Mouse (Mus musculus) left cerebral cortex, adult 8-10 months (tissue): Measurements from ENCODE around the gene Klhl35. TPM values are rescaled to one million over a fixed set of nuclear protein-coding genes. Genes with fewer than 3 reads are reported as not detected.

Source experiments
- DNase-seq, 2 experiments: peaks; one replicate each; pipeline ENCODE4 v3.0.0; 2022; ENCODE audit warnings: low spot score in 2 of 2
- total RNA-seq, 4 experiments: library from RNA; stranded (reverse); gene quantifications; 2 replicates each; pipeline ENCODE4 v1.2.4; 2022

Gene Klhl35
- total RNA-seq = 1 to 10 TPM; 1.5 to 4.9 (median 3.7) TPM

- peak in 1 of 2 experiments; percentile 65 for DNase-seq
These were observed at the start of gene Klhl35 for GRCm38 (mm10) chr7:99465811-99466210. Gene Klhl35 (plus strand): TSS chr7:99466004.

GRCm38 (mm10) chr7:99419311-99419710, 46.5 kb upstream of the Klhl35 start:
- no peak for DNase-seq

GRCm38 (mm10) chr7:99421006-99421405, 44.8 kb upstream of the Klhl35 start:
- DNase-seq = no peak

- DNase-seq = no peak
These were observed 41.2 kb upstream of the Klhl35 start for GRCm38 (mm10) chr7:99424538-99425155.

- no peak for DNase-seq
These were observed 40.1 kb upstream of the Klhl35 start for GRCm38 (mm10) chr7:99425706-99426105.

GRCm38 (mm10) chr7:99427031-99427430, 38.8 kb upstream of the Klhl35 start:
- DNase-seq = no peak

- DNase-seq = no peak
These were observed 37.8 kb upstream of the Klhl35 start for GRCm38 (mm10) chr7:99427987-99428386.

- no peak for DNase-seq
These were observed 37.0 kb upstream of the Klhl35 start for GRCm38 (mm10) chr7:99428836-99429235.

- DNase-seq = no peak
These were observed 36.0 kb upstream of the Klhl35 start for GRCm38 (mm10) chr7:99429786-99430185.

GRCm38 (mm10) chr7:99430246-99430645, 35.6 kb upstream of the Klhl35 start:
- no peak for DNase-seq

- DNase-seq = peak; percentile 32 to 67
These were observed 33.6 kb upstream of the Klhl35 start for GRCm38 (mm10) chr7:99432248-99432647.

- no peak for DNase-seq
These were observed 32.9 kb upstream of the Klhl35 start for GRCm38 (mm10) chr7:99432863-99433262.

- DNase-seq = no peak
These were observed 31.0 kb upstream of the Klhl35 start for GRCm38 (mm10) chr7:99434672-99435250.

GRCm38 (mm10) chr7:99436530-99436929, 29.3 kb upstream of the Klhl35 start:
- DNase-seq = no peak

GRCm38 (mm10) chr7:99438881-99439280, 26.9 kb upstream of the Klhl35 start:
- no peak for DNase-seq

- DNase-seq = no peak
These were observed 24.2 kb upstream of the Klhl35 start for GRCm38 (mm10) chr7:99441534-99442072.

GRCm38 (mm10) chr7:99443164-99443563, 22.6 kb upstream of the Klhl35 start:
- DNase-seq = no peak

- DNase-seq = no peak
These were observed 21.8 kb upstream of the Klhl35 start for GRCm38 (mm10) chr7:99444012-99444411.

GRCm38 (mm10) chr7:99445833-99446232, 20.0 kb upstream of the Klhl35 start:
- no peak for DNase-seq

- no peak for DNase-seq
These were observed 18.5 kb upstream of the Klhl35 start for GRCm38 (mm10) chr7:99447323-99447722.

- DNase-seq = no peak
These were observed 17.2 kb upstream of the Klhl35 start for GRCm38 (mm10) chr7:99448619-99449018.

GRCm38 (mm10) chr7:99449063-99449462, 16.7 kb upstream of the Klhl35 start:
- no peak for DNase-seq

GRCm38 (mm10) chr7:99449751-99450150, 16.1 kb upstream of the Klhl35 start:
- no peak for DNase-seq
